Comparison of ENCODE assay signal across 23 mouse cellular contexts in genomic region chr17:29480256-29480655, GRCm38 (mm10).
"Had no signal": no experiment of that assay in that cellular context is flagged by ENCODE, and none has a peak within 500 bp of the region (broad histone marks: within the 10 kb centered on the region; RNA-seq: fewer than 3 reads in every experiment).

No protein-coding gene starts in this region.

- DNase-seq: gastrocnemius, postnatal 14 days; gastrocnemius, postnatal 36 days; heart, adult 18-20 months; heart, postnatal 10 days; heart, postnatal 4 days; kidney, adult 11 months; kidney, adult 2 months; kidney, adult 9 months; kidney, postnatal 14 days; kidney, postnatal 36 days; layer of hippocampus, adult 9-11 months; layer of hippocampus, postnatal 36 days had no signal

- H3K27ac ChIP-seq: heart, embryonic 10.5 days; hindbrain, embryonic 10.5 days; hindbrain, embryonic 13.5 days; hindbrain, embryonic 15.5 days; hindbrain, postnatal 0 days; kidney, embryonic 15.5 days; kidney, postnatal 0 days; limb, embryonic 10.5 days; limb, embryonic 12.5 days had no signal

- H3K36me3 ChIP-seq: heart, embryonic 10.5 days; heart, embryonic 12.5 days; hindbrain, embryonic 10.5 days; hindbrain, embryonic 13.5 days; hindbrain, embryonic 15.5 days; kidney, embryonic 15.5 days; limb, embryonic 10.5 days; limb, embryonic 12.5 days had no signal

- H3K27me3 ChIP-seq: heart, embryonic 12.5 days; hindbrain, embryonic 13.5 days; hindbrain, embryonic 15.5 days; kidney, embryonic 15.5 days; limb, embryonic 12.5 days had no signal

- H3K4me1 ChIP-seq: heart, embryonic 10.5 days; heart, embryonic 12.5 days; hindbrain, embryonic 13.5 days; hindbrain, embryonic 15.5 days; kidney, embryonic 15.5 days; limb, embryonic 12.5 days had no signal

- H3K9ac ChIP-seq: heart, embryonic 12.5 days; hindbrain, embryonic 13.5 days; hindbrain, embryonic 15.5 days; kidney, embryonic 15.5 days; limb, embryonic 12.5 days had no signal

- ATAC-seq: hindbrain, postnatal 0 days; intestine, embryonic 16.5 days had no signal

- H3K9me3 ChIP-seq: hindbrain, embryonic 13.5 days; hindbrain, embryonic 15.5 days; kidney, embryonic 15.5 days; limb, embryonic 10.5 days had no signal

- H3K4me2 ChIP-seq: heart, embryonic 12.5 days; hindbrain, embryonic 13.5 days; hindbrain, embryonic 15.5 days; kidney, embryonic 15.5 days; limb, embryonic 12.5 days had no signal

- H3K4me3 ChIP-seq: heart, embryonic 10.5 days; heart, embryonic 12.5 days; hindbrain, embryonic 10.5 days; hindbrain, embryonic 13.5 days; hindbrain, embryonic 15.5 days; kidney, embryonic 15.5 days; limb, embryonic 10.5 days; limb, embryonic 12.5 days had no signal
